Mouse (Mus musculus) adrenal gland, postnatal 10 days (tissue): Measurements from ENCODE around the gene Sez6. TPM values are rescaled to one million over a fixed set of nuclear protein-coding genes. Genes with fewer than 3 reads are reported as not detected.

ENCODE experiments used
- DNase-seq: peaks from one replicate; pipeline ENCODE4 v3.0.0; 2021; ENCODE audit warnings: mixed read lengths
- total RNA-seq, 2 experiments: library from RNA; stranded (reverse); gene quantifications; 2 replicates each; pipeline ENCODE4 v1.2.3; 2021

Gene Sez6
- total RNA-seq, 2 experiments from 2014 or later = 2.5 to 3.6 TPM

- DNase-seq = no peak
Observed at GRCm38 (mm10) chr11:77950125-77950685, 19.6 kb downstream of the Sez6 start.

- DNase-seq = no peak
Observed at GRCm38 (mm10) chr11:77950797-77951228, 20.2 kb downstream of the Sez6 start.

DNA sequence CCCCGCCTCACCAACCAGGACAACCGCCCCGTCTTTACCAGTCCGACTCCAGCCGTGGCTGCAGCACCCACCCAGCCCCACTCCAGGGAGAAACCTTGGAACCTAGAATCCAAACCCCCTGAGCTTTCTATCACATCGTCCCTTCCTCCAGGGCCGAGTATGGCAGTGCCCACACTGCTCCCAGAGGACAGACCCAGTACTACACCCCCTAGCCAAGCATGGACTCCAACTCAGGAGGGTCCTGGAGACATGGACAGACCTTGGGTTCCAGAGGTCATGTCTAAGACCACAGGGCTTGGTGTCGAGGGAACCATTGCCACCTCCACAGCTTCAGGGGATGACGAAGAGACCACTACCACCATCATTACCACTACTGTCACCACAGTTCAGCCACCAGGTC lies 23.1 kb downstream of the Sez6 start:
- DNase-seq = peak; percentile 35

- no peak for DNase-seq
Observed at GRCm38 (mm10) chr11:77956428-77956827, 25.8 kb downstream of the Sez6 start.

DNA sequence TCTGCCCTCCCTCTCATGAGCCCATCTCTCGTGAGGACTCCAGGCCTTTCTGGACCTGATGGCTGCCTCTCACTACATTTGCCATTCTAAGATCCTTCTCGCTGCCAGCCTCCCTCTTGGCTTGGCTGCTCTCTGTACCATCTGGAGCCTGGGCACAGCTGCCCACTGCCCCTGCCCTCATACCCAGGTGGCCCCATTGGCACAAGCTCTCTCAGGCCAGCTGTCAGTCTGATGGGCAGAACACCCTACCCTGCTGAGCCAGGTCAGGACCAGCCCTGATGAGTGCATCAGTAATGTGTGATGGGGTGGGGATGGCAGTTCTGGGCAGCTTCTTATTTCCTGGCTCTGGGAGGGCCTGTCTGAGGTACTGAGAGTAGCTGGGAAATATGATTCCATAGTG lies 27.7 kb downstream of the Sez6 start:
- no peak for DNase-seq

DNA sequence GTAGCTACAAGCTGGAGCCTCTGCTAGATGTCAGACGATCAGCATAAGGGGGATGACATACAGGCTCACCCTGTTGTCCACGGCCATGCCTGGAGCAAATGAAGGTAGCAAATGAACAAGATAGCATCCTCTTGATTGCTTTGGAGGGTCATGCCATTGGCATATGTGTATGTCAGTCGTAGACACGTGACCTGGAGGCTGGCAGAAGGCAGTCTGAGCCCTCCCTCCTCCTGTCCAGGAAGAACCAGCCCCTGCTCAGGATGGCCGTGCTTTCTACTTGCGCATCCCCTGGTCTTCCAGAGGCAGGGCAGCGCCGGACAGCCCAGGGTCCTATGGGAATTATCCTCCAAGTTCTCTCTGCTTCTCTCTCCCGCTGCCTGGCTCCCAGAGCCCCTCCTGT lies 28.3 kb downstream of the Sez6 start:
- DNase-seq = no peak

DNA sequence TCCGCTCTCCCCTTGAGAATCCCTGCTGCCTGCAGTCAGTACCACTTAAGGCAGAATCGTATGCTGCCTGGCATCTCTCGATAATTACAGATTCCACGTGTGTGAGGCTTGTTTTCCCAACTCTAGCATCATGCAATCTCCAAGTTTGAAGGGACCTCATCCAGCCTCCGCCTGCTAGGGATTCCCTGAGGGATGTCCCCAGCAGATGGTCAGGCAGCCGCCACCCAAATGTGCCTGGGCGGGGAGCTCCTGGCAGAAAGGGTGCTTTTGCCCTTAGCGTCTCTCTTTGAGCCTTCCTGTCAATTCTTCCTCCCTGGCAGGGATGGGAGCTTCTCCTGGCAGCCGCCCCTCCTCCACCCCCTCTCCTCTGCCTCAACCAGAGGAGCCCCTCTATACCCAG lies 29.6 kb downstream of the Sez6 start:
- DNase-seq = no peak

DNA sequence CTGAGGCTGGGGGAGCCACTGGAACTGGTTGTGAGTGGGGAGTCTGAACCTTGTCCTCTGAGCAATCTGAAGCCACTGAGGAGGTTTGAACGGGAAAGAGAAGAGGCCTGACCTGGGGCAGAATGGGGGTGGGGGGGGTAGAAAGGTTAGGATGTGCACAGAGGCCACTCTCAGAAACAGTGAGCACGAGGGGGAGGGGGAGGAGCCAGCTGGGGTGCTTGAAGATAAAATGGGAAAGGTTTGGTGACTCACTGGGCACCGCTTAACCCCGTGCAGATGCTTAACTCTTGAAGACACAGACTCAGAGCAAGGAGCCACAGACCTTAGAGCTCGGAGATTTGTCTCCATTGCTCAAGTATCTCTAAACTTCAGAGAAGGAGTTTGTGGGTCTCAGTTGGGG lies 30.3 kb downstream of the Sez6 start:
- DNase-seq = peak; percentile 55

- DNase-seq = no peak
Observed at GRCm38 (mm10) chr11:77962946-77963345, 32.3 kb downstream of the Sez6 start.

DNA sequence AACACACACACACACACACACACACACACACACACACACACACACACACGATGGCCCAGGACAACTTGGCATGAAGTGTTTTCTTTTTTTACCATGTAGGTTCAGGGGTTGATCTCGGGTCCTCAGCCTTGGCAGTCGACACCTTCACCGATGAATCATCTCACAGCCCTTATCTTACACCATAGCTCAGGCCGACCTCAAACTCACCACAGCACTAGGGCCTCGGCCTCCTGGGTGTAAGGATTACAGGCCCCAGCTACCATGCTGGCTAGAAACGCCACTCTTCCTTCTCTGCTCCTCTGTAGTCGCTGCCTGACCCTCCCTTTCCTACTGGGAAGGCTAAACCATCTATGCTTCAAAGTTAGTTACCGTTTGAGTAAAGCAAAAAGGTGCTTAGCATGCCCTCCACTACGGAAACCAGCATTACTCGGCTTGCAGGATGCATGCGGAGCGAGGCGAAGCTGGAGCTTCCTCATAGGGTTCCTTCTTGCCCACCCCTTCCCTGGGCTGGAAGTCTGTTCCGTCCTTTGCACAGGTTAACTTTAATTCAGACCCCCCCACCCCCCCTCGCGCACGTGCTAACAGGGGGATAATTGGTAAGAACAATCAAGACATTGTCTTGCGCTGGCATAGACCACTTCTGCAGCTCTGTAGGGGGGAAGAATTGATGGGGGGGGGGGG lies 34.0 kb downstream of the Sez6 start:
- DNase-seq = no peak

DNA sequence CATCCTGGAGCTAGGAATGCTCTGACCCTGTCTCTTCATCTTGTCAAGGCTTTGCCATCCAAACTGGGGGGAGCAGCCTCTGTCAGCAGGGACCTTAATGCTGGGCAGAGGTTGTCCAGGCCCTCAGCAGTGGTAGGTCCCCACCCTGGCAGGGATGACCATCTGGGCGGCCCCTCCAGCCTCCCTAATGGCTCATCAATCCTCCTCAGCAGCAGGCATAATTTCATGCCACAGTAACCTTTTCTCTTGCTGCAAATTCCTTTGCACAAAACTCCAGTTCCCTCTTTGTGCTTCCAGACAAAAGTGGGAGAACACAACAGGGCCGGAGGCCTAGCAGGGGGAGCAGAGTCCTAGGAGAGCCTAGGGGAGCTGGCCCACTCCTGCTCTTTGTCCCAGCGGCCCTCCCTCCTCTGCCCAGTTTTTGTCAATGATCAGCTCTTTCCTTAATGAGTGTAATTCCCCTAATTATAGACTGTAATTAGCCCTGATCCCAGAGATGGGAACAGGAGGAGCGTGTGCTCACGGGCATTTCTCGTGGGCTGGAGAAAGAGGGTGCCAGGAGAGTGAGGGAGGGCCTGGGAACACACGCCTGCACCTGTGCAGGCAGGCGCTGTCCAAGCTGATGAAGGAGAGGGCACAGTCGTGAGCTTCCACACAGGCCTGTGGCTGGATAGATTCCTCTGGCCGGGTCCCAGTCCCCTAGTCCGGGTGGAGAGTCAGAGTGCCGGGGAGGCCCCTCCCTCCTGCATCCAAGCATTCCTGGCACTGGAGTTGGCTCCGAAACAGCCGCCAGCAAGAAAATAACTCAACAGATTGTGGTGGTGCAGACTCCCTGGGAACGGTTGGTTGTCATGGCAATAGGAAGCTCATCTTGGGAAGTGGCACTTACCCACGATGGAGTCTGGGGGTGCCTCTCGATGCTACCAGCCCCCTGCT lies 34.8 kb downstream of the Sez6 start:
- peak; percentile 27 for DNase-seq

DNA sequence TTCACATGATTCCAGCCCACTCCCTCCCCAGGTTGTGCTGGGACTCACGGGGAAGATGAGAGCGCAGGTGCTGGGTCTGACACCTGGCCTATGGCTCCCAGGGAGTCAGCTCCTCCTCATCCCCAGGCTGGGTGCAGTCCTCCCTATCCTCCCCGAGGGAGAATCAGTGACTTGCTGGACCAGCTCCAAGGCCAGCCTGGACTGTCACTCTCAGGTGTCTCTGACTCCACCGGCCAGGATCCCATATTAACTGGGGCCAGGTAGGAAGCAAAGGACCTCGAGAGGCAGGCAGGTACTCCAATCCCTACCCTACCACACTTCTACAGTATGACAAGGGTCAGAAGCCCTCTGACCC lies 35.4 kb downstream of the Sez6 start:
- no peak for DNase-seq

DNA sequence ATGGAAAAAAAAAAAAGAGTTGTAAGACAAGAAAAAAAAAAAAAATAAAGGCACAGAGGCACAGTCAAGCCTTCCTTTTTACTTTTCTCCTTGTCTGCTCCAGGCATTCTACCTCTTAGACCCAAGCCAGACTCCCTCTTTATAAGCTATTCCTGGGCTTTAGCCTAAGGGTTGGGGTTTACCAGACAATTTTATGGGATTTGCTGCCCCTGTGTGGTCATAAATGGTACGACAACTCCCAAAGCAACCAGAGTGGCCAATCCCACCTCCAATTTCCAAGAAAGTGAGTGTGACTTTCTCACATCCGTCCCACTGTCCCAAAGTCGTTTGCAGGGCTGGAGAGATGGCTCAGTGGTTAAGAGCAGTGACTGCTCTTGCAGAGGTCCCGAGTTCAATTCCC lies 36.5 kb downstream of the Sez6 start:
- peak; percentile 86 for DNase-seq

GRCm38 (mm10) chr11:77968786-77969185 lies 38.2 kb downstream of the Sez6 start:
- no peak for DNase-seq

GRCm38 (mm10) chr11:77970718-77971117 lies 40.1 kb downstream of the Sez6 start:
- DNase-seq = no peak

DNA sequence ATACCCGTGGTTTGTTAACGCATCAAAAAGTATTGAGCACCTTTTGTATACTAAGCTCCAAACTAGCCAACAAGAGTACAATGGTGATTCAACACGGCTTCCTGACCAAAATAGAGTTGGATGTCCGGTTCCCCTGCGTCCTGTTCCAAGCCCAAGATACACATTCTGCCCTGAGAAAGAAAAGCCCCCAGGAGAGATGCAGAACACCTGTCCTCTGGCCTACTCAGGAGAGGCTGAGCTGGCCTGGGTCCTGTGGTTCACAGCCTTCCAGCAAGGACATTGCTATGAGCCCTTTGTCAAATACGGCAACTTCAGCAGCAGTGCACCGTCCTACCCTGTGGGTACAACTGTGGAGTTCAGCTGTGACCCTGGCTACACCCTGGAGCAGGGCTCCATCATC lies 42.9 kb downstream of the Sez6 start:
- DNase-seq = no peak

GRCm38 (mm10) chr11:77974325-77974724 lies 43.7 kb downstream of the Sez6 start:
- DNase-seq = no peak

DNA sequence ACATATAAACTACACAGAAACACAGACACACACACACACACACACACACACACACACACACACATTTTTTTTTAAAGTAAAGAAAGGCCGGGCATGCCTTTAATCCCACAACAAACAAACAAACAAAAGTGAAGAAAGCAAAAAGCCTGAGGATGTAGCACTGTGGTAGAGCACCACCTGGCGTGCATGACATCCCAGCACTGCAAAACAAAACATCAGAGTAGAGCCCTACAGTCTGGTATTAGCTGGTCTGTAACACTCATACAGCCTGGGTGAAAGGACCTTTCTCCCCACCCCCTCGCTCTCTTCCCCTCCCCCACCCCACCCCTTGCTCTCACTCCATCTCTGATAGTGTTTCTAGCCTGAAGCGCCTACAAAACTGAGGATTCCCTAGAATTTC lies 45.3 kb downstream of the Sez6 start:
- no peak for DNase-seq

- DNase-seq = no peak
Observed at GRCm38 (mm10) chr11:77978161-77978560, 47.6 kb downstream of the Sez6 start.

- no peak for DNase-seq
Observed at GRCm38 (mm10) chr11:77979221-77979809, 48.7 kb downstream of the Sez6 start.

GRCm38 (mm10) chr11:77980281-77981204 lies 49.9 kb downstream of the Sez6 start:
- peak; percentile 68 for DNase-seq
